Mouse (Mus musculus) lung, postnatal 25 days (tissue): ENCODE data around the gene Itsn2.
"Not testable (repeated sequence)": the region's sequence is repeated elsewhere in the genome, so short reads cannot be mapped to it uniquely, and the experiment has no call there.

Experiments
- DNase-seq: peaks from one replicate; pipeline ENCODE4 v3.0.0; 2022; ENCODE audit warnings: low spot score

The Itsn2 gene

GRCm38 (mm10) chr12:4598666-4599428, 6.4 kb downstream of the Itsn2 start:
- no peak for DNase-seq

- DNase-seq = no peak
Measured at GRCm38 (mm10) chr12:4599713-4600112, 7.3 kb downstream of the Itsn2 start.

- DNase-seq = no peak
Measured at GRCm38 (mm10) chr12:4606625-4607024, 14.2 kb downstream of the Itsn2 start.

- DNase-seq = no peak
Measured at GRCm38 (mm10) chr12:4614722-4615121, 22.3 kb downstream of the Itsn2 start.

GRCm38 (mm10) chr12:4624201-4624600, 31.8 kb downstream of the Itsn2 start:
- no peak for DNase-seq

- no peak for DNase-seq
Measured at GRCm38 (mm10) chr12:4632957-4633356, 40.5 kb downstream of the Itsn2 start.

GRCm38 (mm10) chr12:4638438-4638837, 46.0 kb downstream of the Itsn2 start:
- no peak for DNase-seq

- DNase-seq = no peak
Measured at GRCm38 (mm10) chr12:4640737-4641136, 48.3 kb downstream of the Itsn2 start.

- no peak for DNase-seq
Measured at GRCm38 (mm10) chr12:4656813-4657212, 64.4 kb downstream of the Itsn2 start.

- DNase-seq = no peak
Measured at GRCm38 (mm10) chr12:4664929-4665674, 72.7 kb downstream of the Itsn2 start.

GRCm38 (mm10) chr12:4665675-4666037, 73.2 kb downstream of the Itsn2 start:
- DNase-seq = no peak

GRCm38 (mm10) chr12:4676336-4676735, 83.9 kb downstream of the Itsn2 start:
- DNase-seq = no peak

- no peak for DNase-seq
Measured at GRCm38 (mm10) chr12:4679971-4680370, 87.5 kb downstream of the Itsn2 start.

GRCm38 (mm10) chr12:4685441-4685840, 93.0 kb downstream of the Itsn2 start:
- DNase-seq = no peak

GRCm38 (mm10) chr12:4688386-4688785, 95.9 kb downstream of the Itsn2 start:
- no peak for DNase-seq

- no peak for DNase-seq
Measured at GRCm38 (mm10) chr12:4689341-4689740, 96.9 kb downstream of the Itsn2 start.

GRCm38 (mm10) chr12:4691193-4691592, 98.8 kb downstream of the Itsn2 start:
- DNase-seq = no peak

- no peak for DNase-seq
Measured at GRCm38 (mm10) chr12:4694534-4694933, 102.1 kb downstream of the Itsn2 start.

- DNase-seq = not testable (repeated sequence)
Measured at GRCm38 (mm10) chr12:4705626-4706025, 113.2 kb downstream of the Itsn2 start.

- no peak for DNase-seq
Measured at GRCm38 (mm10) chr12:4706175-4706574, 113.7 kb downstream of the Itsn2 start.

GRCm38 (mm10) chr12:4706901-4707300, 114.5 kb downstream of the Itsn2 start:
- DNase-seq = peak; percentile 21

GRCm38 (mm10) chr12:4707488-4708017, 115.1 kb downstream of the Itsn2 start:
- DNase-seq = peak; percentile 6

GRCm38 (mm10) chr12:4708296-4708695, 115.9 kb downstream of the Itsn2 start:
- DNase-seq = no peak
